Mouse (Mus musculus) gastrocnemius, adult 2 months (tissue): Measurements from ENCODE around the gene Med4. TPM values are rescaled to one million over a fixed set of nuclear protein-coding genes. Genes with fewer than 3 reads are reported as not detected.
"Not testable (repeated sequence)": the region's sequence is repeated elsewhere in the genome, so short reads cannot be mapped to it uniquely, and the experiment has no call there.

Experiments used
- DNase-seq: peaks from one replicate; pipeline ENCODE4 v3.0.0; 2022
- H3K27ac ChIP-seq: fragments of 200-600 bp; 2 replicates; pipeline ENCODE4 v1.8.1; 2022; ENCODE audit warnings: mild to moderate bottlenecking
- H3K4me3 ChIP-seq: fragments of 200-600 bp; 2 replicates; pipeline ENCODE4 v1.8.1; 2022; ENCODE audit warnings: mild to moderate bottlenecking, moderate library complexity
- CTCF ChIP-seq: fragments of 200-600 bp; IDR thresholded peaks from 2 replicates; pipeline ENCODE4 v1.8.1; 2022; ENCODE audit warnings: antibody characterized with exemption, mild to moderate bottlenecking, moderate library complexity
- intact Hi-C: fragments of 180-260 bp; cut with DNase I; formaldehyde crosslinking; loops from one replicate; pipeline ENCODE4 v1.15.1; 2025
- total RNA-seq, 2 experiments: library from RNA; stranded (reverse); gene quantifications; 2 replicates each; pipeline ENCODE4 v1.2.3; 2021

Gene Med4
- total RNA-seq, 2 experiments from 2014 or later: 13.4 to 16.1 TPM

DNA sequence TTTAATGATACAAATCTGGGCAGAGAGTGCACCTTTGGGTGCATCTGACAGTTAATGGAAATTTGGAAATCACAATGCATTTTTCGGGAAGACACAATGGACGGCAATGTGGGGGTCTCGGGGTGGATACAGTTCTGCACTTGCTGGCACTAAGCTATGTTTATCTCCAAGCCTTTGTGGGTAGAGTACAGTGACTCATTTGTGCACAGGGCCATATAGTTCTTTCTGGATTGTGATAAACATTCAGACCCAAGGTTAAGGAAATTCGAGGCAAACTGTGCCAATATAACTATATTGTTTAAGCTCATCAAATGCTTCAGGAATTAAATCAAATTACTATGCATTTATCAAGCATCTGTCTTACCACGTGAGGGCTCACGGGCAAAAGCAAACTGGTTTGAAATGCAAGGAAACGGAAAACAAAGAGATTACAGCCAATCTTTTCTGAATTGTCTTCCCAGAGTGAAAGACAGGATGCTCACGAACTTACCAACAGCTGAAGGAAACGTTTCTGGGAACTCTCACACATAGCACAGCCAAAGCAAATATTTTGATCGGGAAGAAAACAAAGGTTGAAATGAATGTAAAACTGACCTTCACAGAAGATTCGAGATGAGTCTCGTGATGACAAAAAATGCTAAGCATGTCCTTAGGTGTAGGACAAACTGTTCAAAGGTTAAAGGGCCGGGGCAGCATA lies 6.4 kb upstream of the Med4 start:
- intact Hi-C loops: no loop called here
- no peak for DNase-seq
- no peak for TF ChIP-seq CTCF
- H3K27ac ChIP-seq: peak overlapping the region; percentile 64
- no peak overlapping the region for H3K4me3 ChIP-seq

DNA sequence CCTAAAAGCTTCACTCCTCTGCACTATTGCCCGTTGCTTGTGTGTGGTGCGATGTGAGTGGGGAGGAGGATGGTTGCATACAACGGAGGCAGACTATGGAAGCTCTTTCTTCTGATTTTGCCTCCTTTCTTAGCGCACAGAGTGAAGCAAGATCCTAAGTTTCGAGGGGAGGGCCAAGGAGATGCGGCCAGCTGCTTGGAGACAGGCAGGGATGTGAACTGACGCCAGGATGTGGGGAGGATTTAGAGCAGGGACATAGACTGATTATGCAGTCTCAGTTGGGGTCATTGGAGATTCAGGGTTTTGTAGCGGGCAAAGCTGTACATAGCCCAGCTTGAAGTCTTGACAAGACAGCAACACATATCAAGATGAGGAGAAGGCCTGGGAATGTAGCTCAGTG lies 3.5 kb upstream of the Med4 start:
- intact Hi-C loops: no loop called here

GRCm38 (mm10) chr14:73507200-73507599 lies 2.6 kb upstream of the Med4 start:
- DNase-seq: no peak
- Histone ChIP-seq H3K4me3 (peak overlapping the region; percentile 44), H3K27ac (no peak overlapping the region; the same call in 1 of the 2 replicates)
- intact Hi-C loops: no loop called here
- TF ChIP-seq CTCF: no peak

More for the DNA sequence above, 3.5 kb upstream of the Med4 start:
- Histone ChIP-seq H3K4me3 (no peak overlapping the region), H3K27ac (peak overlapping the region; percentile 64)
- no peak for DNase-seq
- no peak for TF ChIP-seq CTCF

DNA sequence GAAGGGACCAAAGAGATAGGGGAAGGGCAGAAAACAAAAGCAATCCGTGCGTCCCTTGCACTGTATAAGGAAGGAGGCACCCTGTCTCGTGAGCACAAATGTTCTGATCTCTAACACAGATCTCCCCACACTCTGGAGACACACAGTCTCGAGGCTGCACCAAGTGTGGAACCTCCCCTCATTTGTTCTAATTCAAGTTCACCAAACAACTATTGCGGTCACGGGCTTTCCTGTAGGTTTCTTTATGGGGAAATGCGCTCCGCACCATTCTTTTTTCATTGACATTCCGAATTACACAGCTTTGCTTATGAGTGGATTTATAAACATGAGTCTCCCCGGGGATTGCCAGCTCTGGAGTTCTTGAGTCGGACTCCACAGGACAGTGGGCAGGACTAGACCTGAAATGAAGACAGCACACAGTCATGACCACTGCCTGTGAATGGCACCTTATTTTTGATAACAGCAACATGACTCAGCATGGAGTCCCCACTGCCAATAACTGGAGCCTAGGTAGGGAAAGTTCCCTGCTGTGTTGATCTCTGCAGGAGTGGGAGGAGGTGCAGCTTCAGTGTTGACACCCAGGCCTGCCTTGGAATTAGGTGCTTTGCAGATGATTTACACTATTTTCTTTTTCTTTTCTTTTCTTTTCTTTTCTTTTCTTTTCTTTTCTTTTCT lies 2.0 kb upstream of the Med4 start:
- intact Hi-C loops: loop anchor here (2.0 kb wide), 1 partner anchor 33 kb away; no protein-coding TSS in a partner anchor
- no peak for DNase-seq
- peak overlapping the region; percentile 44 for H3K4me3 ChIP-seq
- H3K27ac ChIP-seq: peak overlapping the region; percentile 72
- TF ChIP-seq CTCF: no peak

DNA sequence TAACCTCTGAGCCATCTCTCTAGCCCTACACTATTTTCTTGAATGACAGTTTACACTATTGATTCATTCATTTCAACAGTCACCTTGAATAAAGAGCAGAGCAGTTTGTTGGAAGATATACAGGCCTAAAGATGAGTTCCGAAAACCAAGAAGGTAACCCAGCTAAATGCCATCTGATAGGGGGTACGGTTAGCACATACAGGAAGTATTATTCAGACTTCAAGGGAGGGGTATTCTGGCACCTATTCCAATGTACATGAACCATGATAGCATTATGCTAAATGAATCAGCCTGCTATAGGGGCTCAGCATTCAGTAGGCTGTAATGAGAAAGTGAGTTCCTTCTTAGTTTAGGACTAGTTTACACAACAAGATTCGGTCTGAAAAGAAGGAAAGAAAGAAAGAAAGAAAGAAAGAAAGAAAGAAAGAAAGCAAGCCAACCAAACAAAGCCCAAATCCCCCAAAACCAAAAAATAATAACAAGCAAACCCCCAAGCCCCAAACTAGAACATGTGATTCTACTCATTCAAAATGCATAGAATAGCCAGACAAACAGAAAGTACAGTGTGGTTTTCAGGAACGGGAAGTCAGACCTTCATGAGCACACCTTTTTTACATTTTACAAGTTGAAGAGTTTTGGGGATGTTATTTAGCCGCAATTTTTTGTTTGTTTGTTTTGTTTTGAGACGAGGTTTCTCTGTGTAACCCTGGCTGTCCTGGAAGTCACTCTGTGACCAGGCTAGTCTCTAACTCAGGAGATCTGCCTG lies 1.0 kb upstream of the Med4 start:
- intact Hi-C loops: loop anchor here (2.0 kb wide), 1 partner anchor 34 kb away; no protein-coding TSS in a partner anchor
- Histone ChIP-seq H3K27ac (peak overlapping the region; percentile 16; the same call in 1 of the 2 replicates), H3K4me3 (no peak overlapping the region)
- no peak for TF ChIP-seq CTCF
- no peak for DNase-seq

DNA sequence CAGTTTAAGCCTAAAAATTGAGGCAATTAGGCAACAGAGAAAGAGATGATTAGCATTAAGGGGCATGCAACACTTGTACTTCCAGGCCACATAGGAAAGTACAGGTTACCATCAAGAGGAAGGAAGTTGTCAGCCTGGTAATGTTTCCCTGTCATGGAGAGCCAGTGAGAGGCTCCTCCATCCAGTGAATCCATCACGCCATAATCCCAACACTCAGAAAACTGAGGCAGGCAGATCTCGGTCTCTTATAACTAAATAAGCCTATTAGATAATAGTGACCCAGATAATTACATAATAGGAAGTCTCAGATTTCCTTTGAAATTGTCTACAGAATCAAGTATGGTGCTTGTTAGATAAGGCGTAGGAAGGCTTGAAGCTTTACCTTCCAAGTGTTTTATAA lies 14.3 kb downstream of the Med4 start:
- peak overlapping the region; percentile 93 for H3K27ac ChIP-seq
- peak overlapping the region; percentile 73 for H3K4me3 ChIP-seq
- DNase-seq: no peak
- intact Hi-C loops: loop anchor here (1.0 to 2.0 kb wide), 2 partner anchors 13 to 28 kb away; partner anchors contain the start of gene Med4
- no peak for TF ChIP-seq CTCF

DNA sequence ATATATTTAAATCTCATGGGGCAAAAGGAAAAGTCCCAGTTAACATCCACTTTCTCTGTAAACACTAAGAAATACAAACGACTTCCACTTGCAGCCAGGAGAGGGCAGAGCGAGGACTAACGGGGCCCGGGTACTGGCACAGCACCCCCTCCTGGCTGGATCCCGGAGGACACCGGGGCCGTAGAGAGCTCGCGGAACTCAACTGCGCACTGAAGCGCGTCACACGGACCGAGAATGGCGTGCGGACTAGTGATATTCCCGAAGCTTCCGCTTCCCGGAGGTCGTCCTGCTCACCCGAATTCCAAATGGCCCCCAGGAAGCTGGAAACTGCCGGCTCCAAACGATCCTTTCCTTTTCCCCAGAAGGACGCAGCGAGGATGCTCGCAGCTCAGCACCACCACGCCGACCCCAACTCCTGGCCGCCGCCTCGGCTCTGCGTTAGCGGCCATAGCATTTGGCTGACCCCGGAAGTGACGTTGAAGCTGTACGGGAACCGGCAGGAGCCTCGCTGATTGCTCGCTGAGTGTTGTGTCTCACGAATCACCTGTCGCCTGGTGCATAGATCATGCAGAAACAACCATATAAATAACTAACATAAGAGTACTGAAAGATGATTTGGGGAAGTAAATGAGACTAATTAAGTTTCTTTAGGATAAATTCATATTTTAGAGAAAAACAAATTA lies 15.1 kb downstream of the Med4 start, which contains the start of gene Sucla2:
Gene Sucla2, plus strand, starts transcription at position 554 of the 683 bp plus-strand sequence.
- intact Hi-C loops: loop anchor here (1.0 to 2.0 kb wide), 2 partner anchors 14 to 27 kb away; partner anchors contain the start of gene Med4
- Histone ChIP-seq H3K4me3 (peak within 1 kb of the TSS; percentile 73), H3K27ac (peak within 1 kb of the TSS; percentile 93)
- peak; percentile 100 for TF ChIP-seq CTCF
- DNase-seq: peak; percentile 96

GRCm38 (mm10) chr14:73528661-73529060 lies 18.8 kb downstream of the Med4 start:
- H3K4me3 ChIP-seq, intact Hi-C loops, DNase-seq: not testable (repeated sequence)

GRCm38 (mm10) chr14:73533755-73534465 lies 24.1 kb downstream of the Med4 start:
- intact Hi-C loops: no loop called here
- no peak overlapping the region for H3K27ac ChIP-seq
- H3K4me3 ChIP-seq: no peak overlapping the region
- no peak for DNase-seq
- TF ChIP-seq CTCF: no peak

More at GRCm38 (mm10) chr14:73528661-73529060, 18.8 kb downstream of the Med4 start:
- H3K27ac ChIP-seq: not testable (repeated sequence)

- Histone ChIP-seq H3K4me3 (no peak overlapping the region), H3K27ac (no peak overlapping the region)
- no peak for TF ChIP-seq CTCF
- intact Hi-C loops: no loop called here
- no peak for DNase-seq
These were observed 25.8 kb downstream of the Med4 start for GRCm38 (mm10) chr14:73535641-73536040.

DNA sequence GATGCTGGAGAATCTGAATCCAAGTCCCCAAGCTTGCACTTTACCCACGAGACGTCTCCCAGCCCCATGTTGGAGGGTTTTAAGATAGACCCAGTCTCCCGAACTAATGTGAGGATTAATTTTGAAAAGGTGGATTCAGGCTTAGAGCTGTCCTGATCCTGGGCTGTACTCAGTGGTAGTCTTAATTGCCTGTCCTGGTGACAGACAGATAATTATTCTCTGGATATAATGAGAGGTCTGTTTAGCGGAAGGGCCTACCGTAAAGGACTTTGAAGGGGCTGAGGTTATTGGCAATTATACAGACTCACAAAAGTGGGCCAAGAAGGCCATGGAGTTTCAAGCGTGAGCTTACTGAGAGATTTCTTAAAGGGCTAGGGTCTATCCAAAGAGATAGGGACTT lies 34.0 kb downstream of the Med4 start:
- no peak overlapping the region for H3K4me3 ChIP-seq

DNA sequence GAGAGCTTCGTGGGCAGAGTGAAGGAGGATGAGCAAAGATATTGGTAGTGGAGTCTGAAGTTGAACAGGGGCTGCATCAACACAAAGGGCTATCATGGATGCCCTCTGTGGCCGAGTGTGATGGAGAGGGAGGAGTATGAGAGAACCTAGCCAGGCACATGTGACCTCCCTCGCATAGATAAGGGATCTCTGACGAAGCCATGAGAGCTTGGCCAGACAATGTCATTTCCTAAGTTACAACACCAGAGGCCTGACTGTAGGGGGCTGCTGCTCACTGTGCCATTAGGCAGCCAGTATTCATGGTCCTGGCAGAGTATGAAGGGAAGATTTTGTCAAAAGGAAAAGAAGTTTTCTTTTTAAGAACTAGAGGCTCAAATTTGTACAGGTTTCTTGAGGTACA lies 37.2 kb downstream of the Med4 start:
- Histone ChIP-seq H3K27ac (no peak overlapping the region), H3K4me3 (no peak overlapping the region)
- TF ChIP-seq CTCF: no peak
- intact Hi-C loops: no loop called here
- DNase-seq: no peak

More for the DNA sequence above, 34.0 kb downstream of the Med4 start:
- no peak for TF ChIP-seq CTCF
- DNase-seq: no peak
- intact Hi-C loops: no loop called here
- no peak overlapping the region for H3K27ac ChIP-seq
